Mouse (Mus musculus): ENCODE measurements around the gene Eef2. TPM values are rescaled to one million over a fixed set of nuclear protein-coding genes. Genes with fewer than 3 reads are reported as not detected.

The Eef2 gene
- total RNA-seq, 2 experiments from 2014 or later, result 1,324 to 1,404 TPM

Other genes starting within 250 kb of the Eef2 start
- gene Gadd45b, start 246.6 kb upstream of the Eef2 start, total RNA-seq (2021), result 10 to 100 TPM; 13.5 to 16.3 TPM
- gene Gng7, start 161.7 kb upstream of the Eef2 start, total RNA-seq (2021), result 1 to 10 TPM; 1.9 to 2.0 TPM
- under 1 TPM in 1 of 2 experiments, not detected in 1; 0.10 TPM for gene Diras1, start 151.0 kb upstream of the Eef2 start, total RNA-seq (2021)
- gene Slc39a3, start 139.2 kb upstream of the Eef2 start, total RNA-seq (2021), result 10 to 100 TPM; 11.2 to 11.9 TPM
- gene Sgta, start 116.5 kb upstream of the Eef2 start, total RNA-seq (2021), result 100 to 1,000 TPM in 1 of 2 experiments, 10 to 100 TPM in 1; 98.0 to 100 TPM
- 10 to 100 TPM; 40.6 to 44.0 TPM for gene Thop1, start 106.6 kb upstream of the Eef2 start, total RNA-seq (2021)
- gene Creb3l3, start 77.8 kb upstream of the Eef2 start, total RNA-seq (2021), result 1 to 10 TPM; 1.2 to 1.5 TPM
- gene Map2k2, start 70.7 kb upstream of the Eef2 start, total RNA-seq (2021), result 100 to 1,000 TPM; 148 to 152 TPM
- gene Zbtb7a, start 41.4 kb upstream of the Eef2 start, total RNA-seq (2021), result 10 to 100 TPM; 37.7 to 42.0 TPM
- gene Pias4, start 8.7 kb upstream of the Eef2 start, total RNA-seq (2021), result 10 to 100 TPM; 22.1 to 22.5 TPM
- gene Dapk3, start 6.4 kb downstream of the Eef2 start, total RNA-seq (2021), result 10 to 100 TPM; 40.2 to 41.4 TPM
- not detected for gene 4930442H23Rik, start 7.2 kb downstream of the Eef2 start, total RNA-seq (2021)
- 1 to 10 TPM; 1.2 to 1.5 TPM for gene Nmrk2, start 25.4 kb downstream of the Eef2 start, total RNA-seq (2021)
- gene Atcay, start 54.2 kb downstream of the Eef2 start, total RNA-seq (2021), result under 1 TPM; 0.08 to 0.12 TPM
- gene Zfr2, start 56.5 kb downstream of the Eef2 start, total RNA-seq (2021), result 1 to 10 TPM; 4.3 to 5.6 TPM
- under 1 TPM; 0.34 to 0.78 TPM for gene Matk, start 76.3 kb downstream of the Eef2 start, total RNA-seq (2021)
- 10 to 100 TPM; 90.0 to 97.6 TPM for gene Mrpl54, start 90.3 kb downstream of the Eef2 start, total RNA-seq (2021)
- gene Apba3, start 90.3 kb downstream of the Eef2 start, total RNA-seq (2021), result 10 to 100 TPM; 49.2 to 50.2 TPM
- gene Tjp3, start 115.0 kb downstream of the Eef2 start, total RNA-seq (2021), result under 1 TPM; 0.25 to 0.44 TPM
- 10 to 100 TPM; 35.8 TPM for gene Pip5k1c, start 116.3 kb downstream of the Eef2 start, total RNA-seq (2021)
- gene Cactin, start 144.5 kb downstream of the Eef2 start, total RNA-seq (2021), result 10 to 100 TPM; 17.8 to 18.3 TPM
- 1 to 10 TPM; 4.8 to 5.8 TPM for gene Tbxa2r, start 152.1 kb downstream of the Eef2 start, total RNA-seq (2021)
- gene Gipc3, start 166.6 kb downstream of the Eef2 start, total RNA-seq (2021), result under 1 TPM; 0.66 to 0.86 TPM
- 10 to 100 TPM; 46.2 to 58.6 TPM for gene Hmg20b, start 173.8 kb downstream of the Eef2 start, total RNA-seq (2021)
- gene Mfsd12, start 180.9 kb downstream of the Eef2 start, total RNA-seq (2021), result 1 to 10 TPM; 8.6 to 9.9 TPM
- gene 4930404N11Rik, start 189.2 kb downstream of the Eef2 start, total RNA-seq (2021), result 1 to 10 TPM; 1.7 to 1.8 TPM
- gene Fzr1, start 201.9 kb downstream of the Eef2 start, total RNA-seq (2021), result 10 to 100 TPM; 32.2 to 33.5 TPM
- gene Dohh, start 207.8 kb downstream of the Eef2 start, total RNA-seq (2021), result 10 to 100 TPM; 48.1 to 48.5 TPM
- gene Gm48551, start 207.8 kb downstream of the Eef2 start, total RNA-seq (2021), result 1 to 10 TPM in 1 of 2 experiments, under 1 TPM in 1; 0.70 to 1.5 TPM
- 1 to 10 TPM; 1.3 to 2.0 TPM for gene Gm48552, start 212.4 kb downstream of the Eef2 start, total RNA-seq (2021)
- under 1 TPM; 0.91 to 0.98 TPM for gene Smim24, start 216.4 kb downstream of the Eef2 start, total RNA-seq (2021)